Mouse (Mus musculus): Measurements from ENCODE around the gene Serpina1e.
"Not testable (repeated sequence)": the region's sequence is repeated elsewhere in the genome, so short reads cannot be mapped to it uniquely, and the experiment has no call there.

The Serpina1e gene

DNA sequence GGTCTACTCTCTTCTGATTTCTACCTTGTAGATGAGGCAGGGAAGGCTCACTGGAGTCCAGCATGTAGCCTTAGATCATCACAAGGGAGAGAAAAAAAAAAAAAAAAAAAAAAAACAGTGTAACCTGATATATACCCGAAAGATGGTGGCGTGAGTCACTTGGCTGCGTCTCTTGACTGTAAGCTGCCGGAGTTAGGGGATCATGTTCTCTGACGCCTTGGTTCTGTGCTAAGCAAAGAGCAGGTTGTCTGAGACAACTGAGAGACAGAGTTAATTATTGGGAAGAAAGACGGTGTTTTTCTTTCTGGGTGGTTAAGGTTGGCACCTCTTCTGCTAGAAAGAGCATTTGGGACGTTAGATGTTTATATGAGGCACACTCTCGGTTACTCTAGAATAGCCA lies 4.1 kb upstream of the Serpina1e start:
- peak; percentile 22 for DNase-seq (ENCODE audit: low read depth, low spot score)

DNA sequence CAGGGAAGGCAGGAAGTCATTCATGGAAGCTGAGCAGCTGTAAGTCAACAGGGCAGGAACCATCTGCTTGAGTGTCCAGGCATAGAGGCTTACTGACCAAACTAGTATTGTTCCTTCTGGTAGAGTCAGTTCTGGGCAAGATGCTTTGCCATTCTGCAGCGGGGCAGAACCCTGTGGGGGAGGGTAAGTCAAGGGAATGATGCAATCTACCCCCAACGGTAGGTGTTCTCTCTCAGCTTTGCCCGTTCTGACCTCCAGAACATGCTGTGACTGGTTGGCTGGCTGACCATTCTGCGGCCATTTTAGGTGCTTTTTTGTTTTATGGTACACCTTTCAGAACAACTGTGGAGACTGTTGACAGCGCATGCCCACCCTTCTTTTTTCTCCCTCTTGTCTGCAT lies 3.6 kb upstream of the Serpina1e start:
- DNase-seq (ENCODE audit: low read depth, low spot score): no peak

GRCm38 (mm10) chr12:103961716-103962115 lies 2.9 kb upstream of the Serpina1e start:
- DNase-seq (ENCODE audit: low read depth, low spot score): no peak

GRCm38 (mm10) chr12:103956555-103956954 lies 2.2 kb downstream of the Serpina1e start:
- not testable (repeated sequence) for DNase-seq (ENCODE audit: low read depth, low spot score)

- DNase-seq (ENCODE audit: low read depth, low spot score): not testable (repeated sequence)
Observed at GRCm38 (mm10) chr12:103952972-103953371, 5.8 kb downstream of the Serpina1e start.

DNA sequence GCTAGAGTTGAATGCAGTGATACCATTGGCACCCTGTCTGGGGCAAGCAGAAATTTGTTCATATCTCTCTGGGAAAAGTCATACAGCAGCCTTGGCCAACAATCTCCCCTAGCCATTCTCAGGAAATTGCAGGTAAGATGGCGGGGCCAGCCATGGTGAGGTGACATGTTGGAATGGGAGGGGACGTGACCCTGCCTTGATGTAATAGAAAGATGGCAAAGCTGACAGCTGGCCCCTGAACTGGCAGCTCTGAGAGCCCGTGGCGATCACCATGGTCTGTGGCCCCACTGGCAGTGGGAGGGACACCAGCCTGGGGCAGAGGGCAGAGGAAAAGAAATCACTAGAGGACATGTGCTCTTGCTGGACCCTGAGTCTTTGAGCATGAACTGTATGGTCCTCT lies 12.5 kb downstream of the Serpina1e start:
- DNase-seq (ENCODE audit: low read depth, low spot score): no peak

- DNase-seq (ENCODE audit: low read depth, low spot score): not testable (repeated sequence)
Observed at GRCm38 (mm10) chr12:103909181-103909580, 49.6 kb downstream of the Serpina1e start.

DNA sequence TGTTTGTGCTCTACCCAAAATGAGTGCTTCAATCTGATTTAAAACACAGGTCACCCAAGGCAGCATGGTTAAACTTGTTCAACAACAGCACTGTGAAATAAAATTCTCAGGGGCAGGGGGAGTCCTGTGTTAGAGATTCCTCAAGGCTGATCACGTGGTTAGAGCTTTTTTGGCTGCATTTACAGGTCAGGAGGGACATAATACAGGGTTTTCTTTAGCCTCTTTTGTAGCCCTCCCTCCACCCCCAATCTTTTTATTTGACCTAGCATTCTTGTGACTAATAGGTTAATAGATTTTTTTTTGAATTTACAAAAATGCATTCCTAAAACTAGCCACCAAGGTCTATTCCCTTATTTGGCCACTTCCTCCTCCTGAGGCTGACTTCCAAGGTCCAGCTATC lies 51.0 kb downstream of the Serpina1e start:
- DNase-seq (ENCODE audit: low read depth, low spot score): not testable (repeated sequence)

GRCm38 (mm10) chr12:103904837-103905340 lies 53.9 kb downstream of the Serpina1e start, which contains the start of gene Serpina1c:
TSS of gene Serpina1c (minus strand) at chr12:103904887.
- DNase-seq (ENCODE audit: low read depth, low spot score): not testable (repeated sequence)

DNA sequence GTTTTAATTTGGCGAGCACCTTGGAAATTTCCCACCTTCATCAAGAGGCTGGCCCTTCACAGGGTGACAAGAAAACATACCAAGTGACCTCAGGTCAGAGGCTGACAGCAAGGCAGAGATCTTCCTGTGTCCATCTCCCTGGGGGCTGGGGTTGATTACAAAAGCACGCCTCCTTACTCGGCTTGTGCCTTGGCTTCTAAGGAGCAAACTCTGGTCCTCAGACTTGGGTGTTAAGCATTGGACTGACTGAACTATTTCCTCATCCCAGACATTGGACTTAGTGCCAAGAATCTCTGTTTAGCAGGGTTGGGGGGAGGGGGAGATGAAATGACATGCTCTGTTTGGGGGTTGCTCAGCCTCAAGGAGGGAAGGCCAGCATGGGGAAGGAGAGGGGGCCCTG lies 56.8 kb downstream of the Serpina1e start:
- DNase-seq (ENCODE audit: low read depth, low spot score): peak; percentile 0
